Mouse (Mus musculus) kidney, embryonic 15.5 days (tissue): ENCODE data around the gene Otud7a. TPM values are rescaled to one million over a fixed set of nuclear protein-coding genes. Genes with fewer than 3 reads are reported as not detected.

ENCODE experiments used
- ATAC-seq: fragments of 200-750 bp; cut with Nextera tagmentation; replicated peaks from 2 replicates; pipeline ENCODE4 v1.8.0; 2017; ENCODE audit warnings: moderate TSS enrichment; ENCODE audit not compliant: low FRiP score
- H3K27ac ChIP-seq: fragments of 300-500 bp; sonication (generic); 2 replicates; pipeline ENCODE4 v1.5.1; 2015; ENCODE audit warnings: mild to moderate bottlenecking, inconsistent platforms
- H3K27me3 ChIP-seq: fragments of 300-500 bp; sonication (generic); 2 replicates; pipeline ENCODE4 v1.6.1; 2015; ENCODE audit warnings: inconsistent platforms
- H3K36me3 ChIP-seq: fragments of 300-500 bp; sonication (generic); 2 replicates; pipeline ENCODE4 v1.6.1; 2015; ENCODE audit warnings: inconsistent platforms
- H3K4me1 ChIP-seq: fragments of 300-500 bp; sonication (generic); 2 replicates; pipeline ENCODE4 v1.6.1; 2015; ENCODE audit warnings: inconsistent platforms
- H3K4me2 ChIP-seq: fragments of 300-500 bp; sonication (generic); 2 replicates; pipeline ENCODE4 v1.6.1; 2015; ENCODE audit warnings: moderate library complexity, mild to moderate bottlenecking, inconsistent platforms
- H3K4me3 ChIP-seq: fragments of 300-500 bp; sonication (generic); replicated peaks from 2 replicates; pipeline ENCODE4 v1.5.1; 2015; ENCODE audit warnings: mild to moderate bottlenecking, inconsistent platforms
- H3K9ac ChIP-seq: fragments of 300-500 bp; sonication (generic); 2 replicates; pipeline ENCODE4 v1.6.1; 2015; ENCODE audit warnings: mild to moderate bottlenecking, inconsistent platforms
- H3K9me3 ChIP-seq: fragments of 300-500 bp; sonication (generic); replicated peaks from 2 replicates; pipeline ENCODE4 v1.6.1; 2016; ENCODE audit warnings: inconsistent platforms
- WGBS: fragments of 180-500 bp; shearing (Covaris S2); methylation state at CpG from one replicate; pipeline ENCODE4 v1.1.7; 2015; ENCODE audit warnings: mixed read lengths; 5-methylcytosine and 5-hydroxymethylcytosine counted together
- polyA plus RNA-seq: library from polyadenylated mRNA; unstranded; fragments of >200 nt; fragmentation: Nextera tagmentation; extraction: Ambion mirVana; gene quantifications from 2 replicates; pipeline ENCODE4 v1.2.1, GENCODE M21; 2015

Otud7a gene
- polyA plus RNA-seq, 1 experiment from 2014 or later = 0.14 TPM

DNA sequence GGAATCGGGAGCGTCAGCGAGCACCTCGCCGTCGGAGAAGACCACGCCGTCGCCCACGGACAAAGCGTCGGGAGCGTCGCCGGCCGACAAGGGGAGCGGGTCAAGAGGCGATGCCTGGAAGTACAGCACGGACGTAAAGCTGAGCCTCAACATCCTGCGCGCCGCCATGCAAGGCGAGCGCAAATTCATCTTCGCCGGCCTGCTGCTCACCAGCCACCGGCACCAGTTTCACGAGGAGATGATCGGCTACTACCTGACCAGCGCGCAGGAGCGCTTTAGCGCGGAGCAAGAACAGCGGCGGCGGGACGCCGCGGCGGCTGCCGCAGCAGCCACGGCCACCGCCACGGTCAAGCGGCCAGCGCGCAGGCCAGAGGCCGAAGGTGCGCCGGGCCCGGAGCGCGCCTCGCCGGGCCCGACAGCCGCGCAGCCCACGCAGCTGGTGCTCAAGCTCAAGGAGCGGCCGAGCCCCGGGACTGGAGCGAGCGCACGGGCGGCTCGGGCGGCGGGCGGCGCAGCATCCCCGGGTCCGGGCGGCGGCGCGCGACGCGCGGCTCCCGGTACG, 313.2 kb downstream of the Otud7a start:
- no peaks in the 10 kb centered on the region for H3K9me3 ChIP-seq
- H3K36me3 ChIP-seq = no peaks in the 10 kb centered on the region
- WGBS = under 1% methylated on average over 85 of the region's 85 CpGs
- peak overlapping the region; percentile 75 for H3K4me2 ChIP-seq
- H3K9ac ChIP-seq = no peak overlapping the region
- peaks cover 90% of the 10 kb centered on the region for H3K27me3 ChIP-seq
- ATAC-seq = peak; percentile 22; the same call in 1 of the 2 replicates
- peak overlapping the region; percentile 47 for H3K4me3 ChIP-seq
- H3K27ac ChIP-seq = no peak overlapping the region
- H3K4me1 ChIP-seq = peaks cover 33% of the 10 kb centered on the region

DNA sequence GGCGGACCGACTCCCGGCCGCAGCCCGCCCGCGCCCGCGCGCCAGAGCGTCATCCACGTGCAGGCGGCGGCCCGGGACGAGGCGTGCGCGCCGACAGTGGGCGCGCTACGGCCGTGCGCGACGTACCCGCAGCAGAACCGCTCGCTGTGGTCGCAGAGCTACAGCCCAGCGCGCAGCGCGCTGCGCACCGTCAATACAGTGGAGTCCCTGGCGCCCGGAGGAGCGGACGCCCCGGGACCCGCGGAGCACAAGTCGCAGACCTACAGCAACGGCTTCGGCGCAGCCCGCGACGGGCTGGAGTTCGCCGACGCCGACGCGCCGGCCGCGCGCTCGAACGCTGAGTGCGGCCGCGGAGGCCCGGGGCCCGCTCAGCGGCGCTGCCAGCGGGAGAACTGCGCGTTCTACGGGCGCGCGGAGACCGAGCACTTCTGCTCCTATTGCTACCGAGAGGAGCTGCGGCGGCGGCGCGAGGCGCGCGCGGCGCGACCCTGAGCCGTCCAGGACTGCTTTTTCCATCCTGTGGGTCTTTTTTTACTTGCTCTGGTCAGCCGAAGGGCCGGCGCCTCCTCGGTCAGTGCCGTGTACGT, 313.8 kb downstream of the Otud7a start:
- peak; percentile 48 for ATAC-seq

DNA sequence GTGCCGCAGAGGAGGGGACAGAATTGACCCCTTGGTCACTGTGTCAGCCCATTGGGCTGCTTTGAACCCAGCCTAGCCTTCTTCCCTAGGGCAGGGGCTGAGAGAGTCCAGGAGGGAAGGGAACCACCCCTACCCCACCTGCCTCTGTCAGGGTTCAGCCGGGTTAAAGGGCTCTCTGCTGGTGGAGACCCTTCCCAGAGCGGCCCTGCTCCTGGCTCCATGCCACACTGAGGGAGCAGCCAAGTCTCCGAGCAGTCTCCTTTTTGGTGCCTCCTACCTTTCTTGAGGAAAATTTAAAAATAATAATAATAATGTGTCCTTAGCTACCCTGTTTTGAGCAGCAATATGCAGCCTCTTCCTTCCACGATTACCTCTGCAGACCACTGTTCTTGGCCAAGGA, 315.1 kb downstream of the Otud7a start:
- peaks cover 85% of the 10 kb centered on the region for H3K27me3 ChIP-seq
- no peak overlapping the region for H3K27ac ChIP-seq
- H3K4me1 ChIP-seq = peaks cover 26% of the 10 kb centered on the region
- WGBS = 22% methylated on average over 5 of the region's 5 CpGs
- H3K4me3 ChIP-seq = no peak overlapping the region
- no peak overlapping the region for H3K9ac ChIP-seq
- no peaks in the 10 kb centered on the region for H3K9me3 ChIP-seq
- no peak overlapping the region for H3K4me2 ChIP-seq
- no peaks in the 10 kb centered on the region for H3K36me3 ChIP-seq
- ATAC-seq = no peak

More for the DNA sequence above, 313.8 kb downstream of the Otud7a start:
- Histone ChIP-seq H3K27me3 (peaks cover 90% of the 10 kb centered on the region), H3K4me1 (peaks cover 33% of the 10 kb centered on the region), H3K9me3 (no peaks in the 10 kb centered on the region), H3K9ac (no peak overlapping the region), H3K36me3 (no peaks in the 10 kb centered on the region), H3K4me2 (peak overlapping the region; percentile 75), H3K27ac (no peak overlapping the region), H3K4me3 (peak overlapping the region; percentile 47)
- under 1% methylated on average over 97 of the region's 97 CpGs for WGBS

DNA sequence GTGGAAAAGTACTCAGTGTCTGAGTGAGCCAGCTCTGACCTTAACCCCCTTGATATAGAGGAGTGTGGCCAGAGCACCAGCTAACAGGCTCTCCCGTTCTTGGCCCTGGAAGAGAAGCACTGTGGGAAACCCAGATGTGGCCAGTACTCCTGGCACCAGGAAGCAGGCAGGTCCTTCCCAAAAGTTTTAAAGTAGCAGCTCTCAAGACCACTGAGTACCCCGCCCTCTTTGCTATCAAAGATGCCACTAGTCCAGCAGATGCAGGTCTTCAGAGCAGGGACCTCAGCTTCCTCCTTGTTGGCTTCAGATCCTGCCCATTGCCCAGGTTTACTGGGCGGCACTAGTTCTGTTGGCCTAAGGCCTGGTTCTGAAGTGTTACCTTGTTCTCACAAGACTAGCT, 318.0 kb downstream of the Otud7a start:
- no peak for ATAC-seq
- 79% methylated on average over 3 of the region's 3 CpGs for WGBS

DNA sequence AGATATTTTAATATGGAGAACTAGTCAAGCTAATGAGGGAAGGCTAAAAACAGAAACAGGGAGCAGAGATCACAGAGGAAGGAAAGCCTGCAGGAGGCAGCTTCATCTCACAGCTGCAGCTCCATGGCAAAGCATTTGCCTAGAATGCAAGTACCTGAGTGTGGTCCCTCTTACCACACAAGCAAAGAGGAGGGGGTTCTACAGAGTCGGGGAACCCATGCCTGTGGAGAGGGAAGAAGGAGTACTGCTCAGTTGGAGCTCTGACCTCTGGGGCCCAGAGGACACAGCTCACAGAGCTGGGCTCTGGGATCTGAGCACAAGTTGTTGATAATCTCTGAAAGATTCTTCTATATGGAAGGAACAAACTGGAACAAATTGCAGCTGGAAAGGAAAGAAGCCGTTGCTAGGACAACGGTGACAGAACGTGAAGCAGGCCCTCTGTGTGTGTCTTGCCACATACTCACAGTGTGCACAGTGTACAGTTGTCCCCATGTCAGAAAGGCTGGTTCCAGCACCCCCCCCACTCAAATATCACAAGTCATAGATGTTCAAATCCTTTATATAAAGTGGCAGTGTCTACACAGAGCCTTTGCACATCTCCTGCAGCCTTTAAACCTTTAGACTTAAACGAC, 324.0 kb downstream of the Otud7a start:
- ATAC-seq = no peak
- no peak overlapping the region for H3K27ac ChIP-seq
- no peak overlapping the region for H3K9ac ChIP-seq
- H3K4me2 ChIP-seq = no peak overlapping the region
- no peak overlapping the region for H3K4me3 ChIP-seq
- H3K27me3 ChIP-seq = 0 out of 2 replicates have a peak, but pooled peaks cover 7% of the 10 kb centered on the region
- 64% methylated on average over 5 of the region's 5 CpGs for WGBS
- no peaks in the 10 kb centered on the region for H3K36me3 ChIP-seq
- no peaks in the 10 kb centered on the region for H3K4me1 ChIP-seq
- no peaks in the 10 kb centered on the region for H3K9me3 ChIP-seq

More for the DNA sequence above, 318.0 kb downstream of the Otud7a start:
- Histone ChIP-seq H3K4me1 (peaks cover 12% of the 10 kb centered on the region), H3K9me3 (no peaks in the 10 kb centered on the region), H3K36me3 (no peaks in the 10 kb centered on the region), H3K27ac (no peak overlapping the region), H3K4me2 (no peak overlapping the region), H3K27me3 (peaks cover 56% of the 10 kb centered on the region), H3K4me3 (no peak overlapping the region), H3K9ac (no peak overlapping the region)

DNA sequence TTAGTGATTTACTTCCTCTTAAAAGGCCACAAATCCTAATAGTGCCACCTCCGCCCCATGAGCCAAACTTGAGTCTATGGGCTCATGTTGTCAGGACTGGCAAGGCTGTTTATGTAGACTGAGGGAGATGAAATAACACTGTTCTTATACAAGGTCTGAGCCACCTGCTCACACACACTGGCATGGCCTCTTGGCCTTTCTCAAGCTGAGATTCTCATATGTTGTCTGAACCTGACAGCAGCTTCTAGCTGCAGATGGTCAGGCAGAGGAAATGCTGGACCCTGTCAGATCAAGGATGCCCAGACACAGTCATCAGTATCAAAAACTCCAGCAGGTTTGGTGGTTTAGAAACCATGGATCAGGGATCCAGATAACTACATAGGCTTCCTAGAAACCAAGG, 328.7 kb downstream of the Otud7a start:
- no peak for ATAC-seq
- no peak overlapping the region for H3K9ac ChIP-seq
- H3K4me2 ChIP-seq = no peak overlapping the region
- no peak overlapping the region for H3K4me3 ChIP-seq
- H3K27me3 ChIP-seq = no peaks in the 10 kb centered on the region; the same call in 1 of the 2 replicates
- H3K4me1 ChIP-seq = no peaks in the 10 kb centered on the region
- no peaks in the 10 kb centered on the region for H3K9me3 ChIP-seq
- no peak overlapping the region for H3K27ac ChIP-seq
- H3K36me3 ChIP-seq = no peaks in the 10 kb centered on the region
- WGBS = 91% methylated on average over 1 of the region's 1 CpGs

DNA sequence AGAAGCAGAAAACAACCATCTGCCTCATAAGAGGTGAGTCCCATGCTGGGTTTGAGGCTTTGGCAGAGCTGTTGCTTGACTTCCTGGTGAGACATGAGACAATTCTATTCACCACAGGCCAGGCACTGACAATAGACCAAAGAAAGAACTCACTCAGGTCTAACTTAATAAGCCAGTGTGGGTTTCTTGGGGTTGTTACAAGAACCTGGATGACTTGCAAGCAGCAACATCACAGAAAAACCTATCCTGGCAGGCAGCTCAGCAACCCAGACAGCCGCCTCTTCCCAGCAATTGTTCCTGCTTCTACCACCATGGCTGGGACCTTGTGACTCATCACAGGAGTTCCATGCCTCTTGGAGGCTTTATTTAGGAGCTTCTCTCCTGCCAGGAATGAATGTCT, 329.7 kb downstream of the Otud7a start:
- no peaks in the 10 kb centered on the region; the same call in 1 of the 2 replicates for H3K27me3 ChIP-seq
- no peaks in the 10 kb centered on the region for H3K9me3 ChIP-seq
- ATAC-seq = no peak
- no peaks in the 10 kb centered on the region for H3K36me3 ChIP-seq
- H3K4me3 ChIP-seq = no peak overlapping the region
- no peaks in the 10 kb centered on the region for H3K4me1 ChIP-seq
- no peak overlapping the region for H3K4me2 ChIP-seq
- H3K27ac ChIP-seq = no peak overlapping the region
- no peak overlapping the region for H3K9ac ChIP-seq
- 72% methylated on average over 1 of the region's 1 CpGs for WGBS

DNA sequence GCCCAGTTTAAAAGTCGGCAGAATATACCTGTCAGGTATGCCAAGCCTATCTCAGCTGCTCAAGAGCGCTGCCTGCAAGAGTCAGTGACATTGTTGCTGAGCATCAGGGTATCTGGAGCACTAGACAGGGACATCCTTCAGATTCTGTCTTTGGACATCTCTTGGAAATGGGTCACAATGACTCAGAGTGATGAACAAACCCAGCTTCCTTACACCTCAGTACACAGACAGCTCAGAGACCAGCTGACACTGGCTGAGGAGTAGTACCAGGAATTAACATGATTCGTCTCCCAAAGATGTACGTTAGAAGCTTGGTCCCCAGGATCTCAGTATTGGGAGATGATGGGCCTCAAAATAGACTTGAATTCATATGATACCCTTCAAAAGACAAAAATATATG, 332.8 kb downstream of the Otud7a start:
- no peak for ATAC-seq
- H3K27ac ChIP-seq = no peak overlapping the region
- no peak overlapping the region for H3K4me2 ChIP-seq
- H3K4me3 ChIP-seq = no peak overlapping the region
- no peaks in the 10 kb centered on the region for H3K36me3 ChIP-seq
- no peaks in the 10 kb centered on the region; the same call in 1 of the 2 replicates for H3K27me3 ChIP-seq
- no peaks in the 10 kb centered on the region for H3K4me1 ChIP-seq
- no peak overlapping the region for H3K9ac ChIP-seq
- H3K9me3 ChIP-seq = no peaks in the 10 kb centered on the region
- 87% methylated on average over 4 of the region's 4 CpGs for WGBS

DNA sequence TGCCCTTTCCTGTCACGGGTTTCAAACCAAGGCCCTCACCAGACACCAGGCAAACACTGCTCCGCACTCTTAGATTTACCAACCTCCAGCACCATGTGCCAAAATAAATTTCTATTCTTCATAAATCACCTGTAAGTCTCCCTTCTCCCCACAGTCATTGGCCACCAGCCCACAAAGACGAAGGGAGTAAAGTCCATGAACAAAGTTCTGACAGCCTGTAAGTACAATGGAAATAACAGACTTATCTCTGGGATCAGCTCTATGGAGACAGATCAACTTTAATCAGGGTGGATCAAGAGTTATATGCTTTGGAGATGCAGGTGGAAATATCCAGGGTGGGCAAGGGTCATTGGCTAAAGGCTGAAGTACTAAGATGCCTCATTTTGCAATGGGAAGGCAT, 336.3 kb downstream of the Otud7a start:
- no peaks in the 10 kb centered on the region; the same call in 1 of the 2 replicates for H3K27me3 ChIP-seq
- no peak overlapping the region for H3K9ac ChIP-seq
- ATAC-seq = no peak
- H3K4me1 ChIP-seq = no peaks in the 10 kb centered on the region
- 81% methylated on average over 3 of the region's 3 CpGs for WGBS
- no peak overlapping the region for H3K27ac ChIP-seq
- no peaks in the 10 kb centered on the region for H3K9me3 ChIP-seq
- no peaks in the 10 kb centered on the region for H3K36me3 ChIP-seq
- H3K4me2 ChIP-seq = no peak overlapping the region
- H3K4me3 ChIP-seq = no peak overlapping the region

DNA sequence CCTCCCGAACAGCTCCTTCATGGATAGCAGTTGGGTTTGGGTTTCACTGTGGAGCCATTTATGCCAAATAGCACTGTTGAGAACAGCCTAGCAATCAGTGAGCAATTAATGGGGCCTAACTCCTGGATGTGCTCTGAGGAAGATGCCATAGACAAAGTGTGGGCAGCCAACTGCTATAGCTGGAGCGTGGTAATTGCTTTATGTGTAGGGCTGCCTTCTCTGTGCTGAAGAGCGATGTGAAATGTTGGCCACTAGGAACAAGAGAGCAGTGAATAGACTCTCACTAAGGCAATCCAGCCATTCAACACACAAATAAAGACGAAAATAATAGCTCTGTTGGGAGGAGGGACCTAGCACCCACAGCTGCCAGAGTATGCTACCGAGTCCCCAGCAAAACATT, 345.2 kb downstream of the Otud7a start:
- Histone ChIP-seq H3K4me2 (no peak overlapping the region), H3K9me3 (no peaks in the 10 kb centered on the region), H3K4me1 (no peaks in the 10 kb centered on the region), H3K36me3 (no peaks in the 10 kb centered on the region), H3K4me3 (no peak overlapping the region), H3K27ac (no peak overlapping the region), H3K9ac (no peak overlapping the region), H3K27me3 (no peaks in the 10 kb centered on the region)
- 48% methylated on average over 5 of the region's 5 CpGs for WGBS
- no peak for ATAC-seq

DNA sequence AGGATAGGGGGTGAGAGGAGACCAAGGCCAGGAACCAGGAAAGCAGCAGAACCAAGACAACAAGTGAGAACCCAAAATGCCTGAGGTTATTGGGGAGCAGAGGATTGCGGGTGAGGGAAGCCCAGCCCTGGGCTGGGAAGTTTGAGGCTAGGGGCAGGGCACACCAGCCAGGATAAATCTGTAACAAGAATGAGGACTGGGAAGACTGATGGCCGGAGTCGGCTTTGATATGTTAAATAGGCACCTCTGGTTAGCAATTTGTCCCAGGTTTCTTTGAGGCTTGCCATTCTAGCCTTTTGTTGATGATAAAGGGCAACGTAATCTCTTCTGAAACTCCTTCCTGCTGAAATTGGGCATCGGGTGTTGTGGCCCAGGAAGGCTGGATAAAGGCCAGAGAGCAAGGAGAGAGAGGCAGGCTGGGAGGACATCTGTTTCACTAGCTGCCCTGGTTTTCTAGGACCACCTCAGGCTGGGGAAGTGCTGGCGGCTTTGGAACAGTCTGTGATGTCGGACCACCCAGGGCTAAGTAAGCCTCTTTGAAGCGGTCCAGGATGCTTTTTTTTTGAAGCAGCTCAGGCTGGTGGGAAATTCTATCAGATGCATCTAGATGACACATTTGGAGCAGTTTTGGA, 351.6 kb downstream of the Otud7a start:
- H3K27me3 ChIP-seq = no peaks in the 10 kb centered on the region
- no peaks in the 10 kb centered on the region for H3K9me3 ChIP-seq
- H3K4me2 ChIP-seq = no peak overlapping the region
- no peak overlapping the region for H3K27ac ChIP-seq
- no peak overlapping the region for H3K4me3 ChIP-seq
- WGBS = 24% methylated on average over 8 of the region's 8 CpGs
- no peaks in the 10 kb centered on the region for H3K4me1 ChIP-seq
- no peak overlapping the region for H3K9ac ChIP-seq
- no peak for ATAC-seq
- no peaks in the 10 kb centered on the region for H3K36me3 ChIP-seq

DNA sequence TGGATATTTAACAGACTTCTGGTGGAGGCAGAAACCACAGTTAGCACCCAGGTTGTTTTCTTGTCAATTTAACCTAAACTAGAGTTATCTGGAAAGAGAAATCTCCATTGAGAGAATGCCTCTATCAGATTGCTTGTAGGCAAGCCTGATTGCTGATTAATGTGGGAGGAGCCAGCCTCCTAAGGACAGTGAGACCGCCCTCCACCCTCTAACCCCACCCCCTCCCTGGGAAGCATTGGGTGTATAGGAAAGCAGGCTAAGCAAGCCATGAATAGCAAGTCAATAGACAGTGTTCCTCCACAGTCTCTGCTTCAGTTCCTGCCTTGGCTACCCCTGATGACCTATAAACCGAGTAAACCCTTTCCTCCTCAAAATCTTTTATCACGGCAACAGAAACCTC, 353.9 kb downstream of the Otud7a start:
- Histone ChIP-seq H3K9me3 (no peaks in the 10 kb centered on the region), H3K4me2 (no peak overlapping the region), H3K27me3 (no peaks in the 10 kb centered on the region), H3K27ac (no peak overlapping the region), H3K4me1 (no peaks in the 10 kb centered on the region), H3K9ac (no peak overlapping the region), H3K4me3 (no peak overlapping the region), H3K36me3 (no peaks in the 10 kb centered on the region)
- WGBS = 79% methylated on average over 3 of the region's 3 CpGs
- no peak for ATAC-seq
